Mouse (Mus musculus) heart, adult 2 months (tissue): ENCODE results near the gene Sirt6.

Experiments
- CTCF ChIP-seq: fragments of 200-600 bp; IDR thresholded peaks from 2 replicates; pipeline ENCODE4 v1.8.1; 2022; ENCODE audit warnings: antibody characterized with exemption, mild to moderate bottlenecking, moderate library complexity
- EP300 ChIP-seq: fragments of 200-500 bp; IDR thresholded peaks from 2 replicates; pipeline ENCODE4 v1.6.1; 2011; ENCODE audit warnings: low read depth, low read length, control low read depth; ENCODE audit not compliant: insufficient read depth

- TF ChIP-seq CTCF, result no peak
- TF ChIP-seq EP300, result no peak
Measured at GRCm38 (mm10) chr10:81641978-81642647, 14.5 kb upstream of the Sirt6 start.
